Mouse (Mus musculus): ENCODE measurements at regions not wholly inside any gene's neighbourhood (a gene's known extent, or its start where the extent isn't known, plus 50 kb on each side); places are given as distances from the start of the nearest gene placed in this dataset.
"Not testable (repeated sequence)": the region's sequence is repeated elsewhere in the genome, so short reads cannot be mapped to it uniquely, and the experiment has no call there.

DNA sequence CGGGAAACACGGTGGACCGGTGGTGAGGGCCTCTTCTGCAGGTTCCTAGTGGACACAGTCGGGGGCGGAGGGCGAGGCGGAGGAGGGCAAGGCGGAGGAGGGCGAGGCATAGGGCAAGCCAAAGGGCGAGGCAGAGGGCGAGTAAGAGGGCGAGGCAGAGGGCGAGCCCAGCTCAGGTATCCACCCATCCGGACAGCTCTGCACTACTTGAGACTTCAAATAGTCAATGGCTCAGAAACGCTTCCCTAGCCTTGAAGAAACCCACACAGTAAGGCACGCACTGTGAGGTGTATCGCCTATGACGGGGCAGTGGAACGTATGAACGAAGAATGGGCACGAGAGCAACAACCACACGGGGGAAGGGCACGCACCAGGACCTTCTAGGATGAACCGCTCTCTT lies 84.5 kb downstream of the 9530068E07Rik start:
- TF ChIP-seq CTCF, EP300 (IDR thresholded peaks at IDR 0.05; ENCODE audit: low read depth): not testable (repeated sequence)

Data from liver, postnatal 0 days (tissue).